Mouse (Mus musculus): ENCODE measurements around the gene Plekhg6. TPM values are rescaled to one million over a fixed set of nuclear protein-coding genes. Genes with fewer than 3 reads are reported as not detected.

The Plekhg6 gene
- polyA plus RNA-seq, 1 experiment from 2014 or later, result 3.9 TPM

DNA sequence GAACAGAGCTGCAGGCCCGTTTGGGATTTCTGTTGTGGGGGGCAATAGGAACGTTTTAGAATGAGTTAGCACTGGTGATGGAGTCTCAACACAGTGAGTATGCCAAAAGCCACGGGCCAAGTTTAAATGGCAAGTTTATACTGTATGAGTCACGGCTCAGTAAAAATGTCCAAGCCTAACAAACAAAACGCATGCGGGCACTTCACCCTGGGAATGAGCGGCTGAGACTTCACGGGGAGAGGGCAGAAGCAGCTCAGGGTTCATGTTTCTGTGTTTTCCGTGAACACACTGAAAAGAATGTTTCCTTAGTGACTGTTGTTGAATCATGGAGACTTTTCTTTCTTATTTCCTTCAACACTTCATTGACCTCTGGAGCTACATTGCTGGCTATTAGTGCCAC lies 32.7 kb upstream of the Plekhg6 start:
- H3K27me3 ChIP-seq (replicated peaks), result no peaks in the 10 kb centered on the region
- no peak for ATAC-seq (ENCODE audit: insufficient read depth, low FRiP score, low read depth)
- H3K9ac ChIP-seq, result no peak overlapping the region
- no peaks in the 10 kb centered on the region for H3K4me1 ChIP-seq
- WGBS, result 65% methylated on average over 9 of the region's 9 CpGs
- H3K36me3 ChIP-seq, result no peaks in the 10 kb centered on the region
- H3K4me2 ChIP-seq, result no peak overlapping the region
- no peak overlapping the region for H3K27ac ChIP-seq
- no peak overlapping the region for H3K4me3 ChIP-seq (replicated peaks)
- H3K9me3 ChIP-seq, result no peaks in the 10 kb centered on the region

- Histone ChIP-seq H3K9me3 (no peaks in the 10 kb centered on the region), H3K36me3 (no peaks in the 10 kb centered on the region), H3K9ac (no peak overlapping the region), H3K27me3 (replicated peaks) (no peaks in the 10 kb centered on the region), H3K4me1 (no peaks in the 10 kb centered on the region), H3K4me3 (replicated peaks) (no peak overlapping the region), H3K27ac (no peak overlapping the region), H3K4me2 (no peak overlapping the region)
- WGBS, result 90% methylated on average over 6 of the region's 6 CpGs
- ATAC-seq (ENCODE audit: insufficient read depth, low FRiP score, low read depth), result no peak
Measured at GRCm38 (mm10) chr6:125411661-125412060, 31.1 kb upstream of the Plekhg6 start.

DNA sequence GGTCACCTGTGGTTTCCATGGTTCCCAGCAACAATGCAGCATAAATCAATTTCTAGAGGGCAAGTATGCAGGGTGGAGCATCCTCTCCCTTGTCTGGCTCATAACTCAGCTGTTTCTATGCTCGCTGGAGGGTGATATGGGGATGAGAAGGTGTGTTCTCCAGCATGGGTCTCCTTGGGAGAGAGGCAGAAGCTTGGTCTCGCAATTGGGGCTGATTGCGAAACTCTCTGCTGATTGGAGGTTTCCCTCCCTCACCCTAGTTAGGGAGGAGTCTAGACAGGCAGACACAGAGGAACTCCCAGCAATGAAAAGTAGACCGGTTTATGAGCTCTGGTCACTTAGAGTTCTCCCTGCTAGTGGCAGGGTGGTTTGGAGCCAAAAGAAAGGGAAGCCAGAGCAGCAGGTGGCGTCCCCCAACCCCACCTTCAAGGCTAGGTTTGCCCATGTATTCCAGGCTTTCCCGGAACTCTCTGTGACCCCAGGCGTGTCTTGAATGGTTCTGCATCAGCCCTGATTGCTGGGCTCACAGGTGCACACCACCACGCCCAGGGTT lies 30.5 kb upstream of the Plekhg6 start:
- Histone ChIP-seq H3K36me3 (no peaks in the 10 kb centered on the region), H3K4me2 (no peak overlapping the region), H3K4me3 (replicated peaks) (no peak overlapping the region), H3K9me3 (no peaks in the 10 kb centered on the region), H3K9ac (no peak overlapping the region), H3K27ac (no peak overlapping the region), H3K4me1 (no peaks in the 10 kb centered on the region), H3K27me3 (replicated peaks) (no peaks in the 10 kb centered on the region)
- 34% methylated on average over 8 of the region's 8 CpGs for WGBS
- ATAC-seq (ENCODE audit: insufficient read depth, low FRiP score, low read depth), result peak; percentile 53; the same call in 1 of the 2 replicates

DNA sequence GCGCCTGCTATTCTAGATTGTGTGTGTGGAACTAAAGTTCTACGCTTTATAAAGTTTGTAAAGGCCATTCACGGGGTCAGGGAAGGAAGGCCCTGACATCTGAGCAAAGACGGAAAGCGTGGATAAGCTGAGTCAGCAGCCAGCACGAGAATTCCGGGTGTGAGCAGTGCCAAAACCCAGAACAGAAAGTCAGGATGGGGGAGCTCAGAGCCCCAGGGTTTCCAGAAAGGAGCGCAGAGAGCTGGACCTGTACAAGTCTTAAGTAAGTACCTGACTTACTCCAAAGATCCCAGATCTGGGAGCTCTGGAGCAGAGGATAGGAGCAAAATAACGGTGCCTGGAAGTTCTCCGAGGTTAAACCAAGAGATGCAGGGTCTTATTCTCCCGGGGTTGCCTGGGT lies 30.0 kb upstream of the Plekhg6 start:
- H3K27me3 ChIP-seq (replicated peaks), result no peaks in the 10 kb centered on the region
- H3K9ac ChIP-seq, result no peak overlapping the region
- no peaks in the 10 kb centered on the region for H3K9me3 ChIP-seq
- H3K4me3 ChIP-seq (replicated peaks), result no peak overlapping the region
- no peaks in the 10 kb centered on the region for H3K36me3 ChIP-seq
- ATAC-seq (ENCODE audit: insufficient read depth, low FRiP score, low read depth), result no peak
- WGBS, result 58% methylated on average over 11 of the region's 11 CpGs
- H3K4me1 ChIP-seq, result no peaks in the 10 kb centered on the region
- H3K4me2 ChIP-seq, result no peak overlapping the region
- no peak overlapping the region for H3K27ac ChIP-seq

- Histone ChIP-seq H3K27me3 (replicated peaks) (no peaks in the 10 kb centered on the region), H3K27ac (no peak overlapping the region), H3K9me3 (no peaks in the 10 kb centered on the region), H3K36me3 (no peaks in the 10 kb centered on the region), H3K4me3 (replicated peaks) (no peak overlapping the region), H3K4me2 (no peak overlapping the region), H3K4me1 (no peaks in the 10 kb centered on the region), H3K9ac (no peak overlapping the region)
- no peak for ATAC-seq (ENCODE audit: insufficient read depth, low FRiP score, low read depth)
- 81% methylated on average over 10 of the region's 10 CpGs for WGBS
Measured at GRCm38 (mm10) chr6:125407657-125408056, 27.1 kb upstream of the Plekhg6 start.

DNA sequence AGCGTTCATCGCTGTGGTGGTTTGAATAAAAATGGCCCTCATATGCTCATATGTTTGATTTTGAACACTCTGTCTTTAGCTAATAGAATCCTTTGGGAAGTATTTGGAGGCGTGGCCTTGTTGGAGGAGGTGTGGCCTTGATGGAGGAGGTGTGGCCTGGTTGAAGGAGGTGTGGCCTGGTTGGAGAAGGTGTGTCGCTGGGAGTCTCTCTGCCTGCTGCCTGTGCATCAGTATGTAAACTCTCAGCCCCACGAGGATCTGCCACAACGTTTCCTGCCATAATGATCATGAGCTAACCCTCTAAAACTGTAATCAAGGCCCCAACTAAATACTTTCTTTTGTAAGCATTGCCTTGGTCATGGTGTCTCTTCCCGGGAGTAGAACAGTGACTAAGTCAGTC lies 26.6 kb upstream of the Plekhg6 start:
- 76% methylated on average over 7 of the region's 7 CpGs for WGBS

DNA sequence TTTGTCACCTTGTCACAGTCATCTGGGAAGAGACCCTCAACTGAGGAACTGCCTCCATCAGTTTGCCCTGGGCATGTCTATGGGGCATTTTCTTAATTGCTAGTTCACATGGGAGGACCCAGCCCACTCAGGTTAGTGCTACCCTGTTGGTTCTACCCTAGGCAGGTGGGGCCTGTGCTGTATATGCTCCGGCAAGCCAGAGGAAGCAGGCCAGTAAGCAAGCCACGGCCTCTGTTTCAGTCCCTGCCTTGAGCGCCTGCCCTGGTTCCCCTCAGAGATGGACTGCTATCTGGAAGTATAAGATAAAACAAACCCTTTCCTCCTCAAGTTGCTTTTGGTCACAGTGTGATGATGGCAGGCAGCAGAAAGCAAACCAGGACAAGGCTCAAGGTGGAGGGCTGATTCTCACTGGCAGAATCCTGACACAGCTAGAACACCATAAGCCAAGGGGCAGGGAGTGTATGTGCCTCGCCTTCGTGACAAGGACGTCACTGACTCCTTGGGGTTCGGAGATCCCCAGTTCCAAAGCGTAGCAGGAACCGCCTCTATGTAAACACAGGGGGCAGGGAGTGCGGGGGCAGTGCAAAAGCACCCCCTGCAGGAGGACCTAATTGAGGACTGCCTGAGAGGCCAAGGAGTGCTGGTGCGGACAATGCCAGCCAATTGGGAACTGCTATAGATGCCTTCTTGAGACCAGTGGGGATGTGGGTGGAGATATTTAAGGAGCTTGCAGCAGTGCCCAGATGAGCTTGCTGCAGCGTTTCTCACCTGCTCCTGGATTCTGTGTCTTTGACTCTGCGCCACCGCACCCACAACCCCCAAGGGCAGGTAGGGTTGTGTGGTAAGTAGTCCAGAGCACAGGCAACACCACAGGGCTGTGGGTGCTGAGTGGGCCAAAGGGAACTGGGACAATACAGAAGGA lies 25.1 kb upstream of the Plekhg6 start:
- no peak overlapping the region for H3K4me2 ChIP-seq
- ATAC-seq (ENCODE audit: insufficient read depth, low FRiP score, low read depth), result no peak
- 54% methylated on average over 14 of the region's 14 CpGs for WGBS

More for the DNA sequence above, 26.6 kb upstream of the Plekhg6 start:
- Histone ChIP-seq H3K4me2 (no peak overlapping the region), H3K36me3 (no peaks in the 10 kb centered on the region), H3K9ac (no peak overlapping the region), H3K27me3 (replicated peaks) (no peaks in the 10 kb centered on the region), H3K4me3 (replicated peaks) (no peak overlapping the region), H3K9me3 (no peaks in the 10 kb centered on the region), H3K4me1 (no peaks in the 10 kb centered on the region), H3K27ac (no peak overlapping the region)
- ATAC-seq (ENCODE audit: insufficient read depth, low FRiP score, low read depth), result no peak

GRCm38 (mm10) chr6:125389853-125390252 lies 9.3 kb upstream of the Plekhg6 start:
- Histone ChIP-seq H3K9ac (no peak overlapping the region), H3K4me3 (replicated peaks) (no peak overlapping the region), H3K36me3 (no peaks in the 10 kb centered on the region), H3K4me2 (no peak overlapping the region), H3K9me3 (no peaks in the 10 kb centered on the region), H3K4me1 (no peaks in the 10 kb centered on the region), H3K27me3 (replicated peaks) (no peaks in the 10 kb centered on the region), H3K27ac (no peak overlapping the region)
- 84% methylated on average over 5 of the region's 5 CpGs for WGBS
- ATAC-seq (ENCODE audit: insufficient read depth, low FRiP score, low read depth), result no peak

More for the DNA sequence above, 25.1 kb upstream of the Plekhg6 start:
- Histone ChIP-seq H3K27me3 (replicated peaks) (no peaks in the 10 kb centered on the region), H3K36me3 (no peaks in the 10 kb centered on the region), H3K9me3 (no peaks in the 10 kb centered on the region), H3K4me3 (replicated peaks) (no peak overlapping the region), H3K9ac (no peak overlapping the region), H3K27ac (no peak overlapping the region), H3K4me1 (no peaks in the 10 kb centered on the region)

- peaks cover 12% of the 10 kb centered on the region for H3K27me3 ChIP-seq (replicated peaks)
- H3K4me2 ChIP-seq, result no peak overlapping the region
- 42% methylated on average over 6 of the region's 6 CpGs for WGBS
- no peak overlapping the region; the same call in 1 of the 2 replicates for H3K27ac ChIP-seq
- H3K4me3 ChIP-seq (replicated peaks), result no peak overlapping the region
- no peak for ATAC-seq (ENCODE audit: insufficient read depth, low FRiP score, low read depth)
- H3K9me3 ChIP-seq, result no peaks in the 10 kb centered on the region
- no peaks in the 10 kb centered on the region for H3K4me1 ChIP-seq
- H3K36me3 ChIP-seq, result no peaks in the 10 kb centered on the region
- no peak overlapping the region for H3K9ac ChIP-seq
Measured at GRCm38 (mm10) chr6:125386080-125386479, 5.5 kb upstream of the Plekhg6 start.

DNA sequence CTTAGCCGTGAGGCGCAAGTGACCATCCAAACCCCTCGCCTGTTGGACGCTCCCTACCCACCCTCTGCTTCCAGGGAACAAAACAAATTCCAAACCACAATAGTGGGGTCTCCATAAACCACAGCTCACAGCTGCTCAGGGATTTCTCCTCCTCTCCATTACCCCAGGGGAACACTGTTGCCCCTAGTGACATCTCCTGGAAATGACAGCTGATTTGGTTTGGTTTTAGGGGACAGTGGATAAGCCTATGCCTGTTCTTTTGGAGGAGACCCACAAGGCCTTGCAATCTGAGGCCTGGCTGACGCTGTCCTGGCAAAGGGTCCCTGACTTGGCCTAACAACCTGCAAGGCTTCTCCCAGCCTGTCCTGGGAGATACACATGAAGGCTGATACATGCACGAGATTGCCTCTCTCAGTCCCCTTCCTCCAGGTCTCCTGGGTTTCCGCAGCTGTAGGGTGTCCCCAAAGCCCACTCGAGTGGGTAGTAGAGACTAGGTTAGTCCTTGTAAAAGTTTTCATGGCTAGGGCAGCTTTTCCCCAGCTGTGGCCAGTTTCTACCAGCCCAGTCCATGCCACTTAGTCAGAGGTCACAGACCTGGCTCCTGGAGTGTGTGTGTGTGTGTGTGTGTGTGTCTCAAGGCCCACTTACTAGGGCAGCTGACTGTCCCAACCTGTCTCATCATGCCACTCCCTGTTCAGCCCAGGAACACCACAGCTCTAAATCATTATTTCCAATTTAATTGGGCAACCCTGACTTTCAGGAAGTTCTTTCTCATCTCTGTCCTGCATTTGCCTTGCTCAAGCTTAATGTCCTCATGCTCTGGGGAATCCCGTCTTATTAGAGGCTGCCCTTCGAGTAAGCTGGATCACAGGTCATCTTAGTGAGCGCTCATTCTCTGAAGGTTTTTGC lies 4.7 kb upstream of the Plekhg6 start:
- no peak overlapping the region; the same call in 1 of the 2 replicates for H3K27ac ChIP-seq
- WGBS, result 66% methylated on average over 11 of the region's 11 CpGs

GRCm38 (mm10) chr6:125382024-125382423 lies 1.4 kb upstream of the Plekhg6 start:
- no peak for ATAC-seq (ENCODE audit: insufficient read depth, low FRiP score, low read depth)
- Histone ChIP-seq H3K27me3 (replicated peaks) (peaks cover 26% of the 10 kb centered on the region), H3K4me3 (replicated peaks) (no peak overlapping the region), H3K4me1 (peaks cover 35% of the 10 kb centered on the region), H3K9ac (no peak overlapping the region), H3K27ac (no peak overlapping the region), H3K4me2 (no peak overlapping the region), H3K9me3 (no peaks in the 10 kb centered on the region), H3K36me3 (no peaks in the 10 kb centered on the region)
- 64% methylated on average over 2 of the region's 2 CpGs for WGBS

More for the DNA sequence above, 4.7 kb upstream of the Plekhg6 start:
- Histone ChIP-seq H3K4me1 (peaks cover 7% of the 10 kb centered on the region), H3K27me3 (replicated peaks) (peaks cover 20% of the 10 kb centered on the region), H3K4me3 (replicated peaks) (no peak overlapping the region), H3K9ac (no peak overlapping the region), H3K36me3 (no peaks in the 10 kb centered on the region), H3K9me3 (no peaks in the 10 kb centered on the region), H3K4me2 (no peak overlapping the region)
- ATAC-seq (ENCODE audit: insufficient read depth, low FRiP score, low read depth), result no peak
